Mouse (Mus musculus): ENCODE data around the gene Pagr1b. TPM values are rescaled to one million over a fixed set of nuclear protein-coding genes. Genes with fewer than 3 reads are reported as not detected.

The Pagr1b gene
- polyA plus RNA-seq (2015; fragmentation: Nextera tagmentation; extraction: Ambion mirVana) = 0.65 and 1.0 TPM in 2 replicates

DNA sequence TGATC, at the start of gene Pagr1b:
TSS of gene Pagr1b (minus strand) at position 4 of the 5 bp plus-strand sequence.
- H3K36me3 ChIP-seq (ENCODE audit: poor library complexity, severe bottlenecking) = peaks cover 36% of the 10 kb centered on the region
- H3K4me2 ChIP-seq = peak within 1 kb of the TSS; percentile 99
- H3K9ac ChIP-seq = peak within 1 kb of the TSS; percentile 86
- no peaks in the 10 kb centered on the region for H3K27me3 ChIP-seq
- H3K9me3 ChIP-seq (replicated peaks) = no peaks in the 10 kb centered on the region
- H3K27ac ChIP-seq = peak within 1 kb of the TSS; percentile 95
- peak within 1 kb of the TSS; percentile 62 for H3K4me3 ChIP-seq
- H3K4me1 ChIP-seq = peaks cover 65% of the 10 kb centered on the region
- ATAC-seq = no peak

DNA sequence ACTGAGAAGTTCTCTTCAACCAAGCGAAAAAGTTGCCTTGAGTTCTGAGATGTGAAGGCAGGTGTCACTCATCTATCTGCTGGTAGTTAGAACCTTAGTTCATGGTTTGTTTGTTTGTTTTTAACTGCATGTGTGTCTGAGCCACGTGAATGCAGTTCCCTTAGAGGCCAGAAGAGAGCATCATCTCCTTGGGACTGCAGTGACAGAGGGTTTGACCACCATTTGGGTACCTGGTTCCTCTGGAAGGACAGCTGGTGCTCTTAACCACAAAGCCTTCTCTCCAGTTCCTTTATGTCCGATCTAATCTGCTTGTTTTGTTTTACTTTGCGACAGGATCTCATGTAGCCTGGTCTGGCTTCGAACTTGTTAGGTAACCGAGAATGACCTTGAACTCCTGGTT, 49.3 kb upstream of the Pagr1b start:
- 87% methylated on average over 6 of the region's 6 CpGs for WGBS
- no peaks in the 10 kb centered on the region for H3K27me3 ChIP-seq

DNA sequence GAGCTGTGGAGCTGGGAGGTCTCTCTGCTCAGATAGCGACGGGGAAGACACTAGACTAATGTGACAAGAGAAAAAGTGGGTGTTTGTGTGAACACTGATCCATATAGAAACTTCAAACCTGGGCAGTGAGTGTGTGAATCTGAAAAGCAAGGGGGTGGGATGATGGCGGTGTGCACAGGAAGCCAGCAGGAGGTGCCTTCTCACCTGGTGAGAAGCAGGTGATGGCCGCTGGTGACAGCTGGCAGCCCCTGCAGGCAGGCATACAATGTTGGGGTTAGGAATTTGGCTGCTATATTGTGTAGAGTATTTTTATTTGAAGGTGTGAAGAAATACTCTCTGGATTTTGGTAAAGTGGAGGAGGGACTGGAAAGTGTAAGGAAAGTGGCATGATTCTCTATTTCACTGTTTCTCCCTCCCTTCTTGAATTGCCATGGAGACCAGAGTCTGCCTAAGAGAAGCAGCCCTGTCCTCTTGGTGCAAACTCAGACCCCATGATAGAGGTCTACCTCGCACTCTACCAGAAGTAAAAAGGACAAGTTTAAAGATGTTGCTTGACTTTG, 38.8 kb upstream of the Pagr1b start:
- no peak overlapping the region for H3K4me3 ChIP-seq
- no peaks in the 10 kb centered on the region for H3K36me3 ChIP-seq (ENCODE audit: poor library complexity, severe bottlenecking)
- no peak overlapping the region for H3K4me2 ChIP-seq
- ATAC-seq = no peak
- H3K4me1 ChIP-seq = no peaks in the 10 kb centered on the region
- WGBS = 83% methylated on average over 5 of the region's 5 CpGs
- H3K9ac ChIP-seq = no peak overlapping the region
- no peaks in the 10 kb centered on the region; the same call in 1 of the 2 replicates for H3K27me3 ChIP-seq
- no peaks in the 10 kb centered on the region for H3K9me3 ChIP-seq (replicated peaks)
- no peak overlapping the region for H3K27ac ChIP-seq

More for the DNA sequence above, 49.3 kb upstream of the Pagr1b start:
- Histone ChIP-seq H3K4me3 (no peak overlapping the region), H3K27ac (no peak overlapping the region), H3K9me3 (replicated peaks) (no peaks in the 10 kb centered on the region), H3K4me1 (no peaks in the 10 kb centered on the region), H3K36me3 (ENCODE audit: poor library complexity, severe bottlenecking) (no peaks in the 10 kb centered on the region), H3K4me2 (no peak overlapping the region), H3K9ac (no peak overlapping the region)
- no peak for ATAC-seq

DNA sequence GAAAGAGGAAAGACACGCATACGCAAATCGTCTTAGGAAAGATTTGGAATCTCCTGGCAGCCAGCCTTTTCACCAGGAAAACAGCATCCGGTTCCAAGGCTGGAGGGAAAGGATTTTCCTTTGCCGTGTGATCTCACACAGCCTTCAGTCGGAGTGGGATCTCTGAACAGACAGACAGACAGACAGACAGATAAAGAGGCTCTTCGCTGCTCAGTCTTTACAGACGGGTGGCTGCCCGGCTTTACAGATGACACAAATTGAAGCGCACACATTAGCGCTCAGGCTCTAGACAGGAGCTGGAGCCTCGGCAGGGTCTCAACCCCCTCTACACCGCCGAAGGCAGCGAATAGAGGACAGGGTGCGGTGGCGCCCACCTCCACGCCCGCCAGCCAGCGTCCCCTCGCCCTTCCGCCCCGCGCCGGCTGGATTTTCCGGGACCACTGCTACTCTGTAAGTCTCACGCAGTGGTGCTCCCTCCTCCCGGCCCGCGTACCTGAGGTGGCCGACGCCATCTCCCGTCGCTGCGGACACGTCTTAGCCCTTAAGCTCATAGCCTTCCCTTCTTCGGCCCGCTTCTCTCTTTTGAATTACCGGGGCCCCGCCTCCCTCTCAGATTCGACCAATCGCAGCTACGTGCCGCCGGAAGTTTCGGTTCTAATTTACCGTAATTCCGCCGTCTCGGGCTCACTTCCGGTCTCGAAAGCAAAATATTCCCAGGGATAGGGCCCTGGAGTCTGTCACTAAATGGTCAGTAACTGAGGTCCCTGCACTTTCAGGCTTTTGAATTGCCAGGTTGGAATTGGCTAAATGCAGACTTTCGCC, 25.8 kb upstream of the Pagr1b start, which contains the start of gene Kif22:
TSS of gene Kif22 (minus strand) at position 621 of the 822 bp plus-strand sequence.
- Histone ChIP-seq H3K27ac (peak within 1 kb of the TSS; percentile 57), H3K27me3 (no peaks in the 10 kb centered on the region), H3K4me1 (peaks cover 22% of the 10 kb centered on the region), H3K9ac (peak within 1 kb of the TSS; percentile 86), H3K9me3 (replicated peaks) (no peaks in the 10 kb centered on the region), H3K4me2 (peak within 1 kb of the TSS; percentile 85), H3K36me3 (ENCODE audit: poor library complexity, severe bottlenecking) (peaks cover 13% of the 10 kb centered on the region), H3K4me3 (peak within 1 kb of the TSS; percentile 94)
- ATAC-seq = peak; percentile 89
- under 1% methylated on average over 53 of the region's 53 CpGs for WGBS

DNA sequence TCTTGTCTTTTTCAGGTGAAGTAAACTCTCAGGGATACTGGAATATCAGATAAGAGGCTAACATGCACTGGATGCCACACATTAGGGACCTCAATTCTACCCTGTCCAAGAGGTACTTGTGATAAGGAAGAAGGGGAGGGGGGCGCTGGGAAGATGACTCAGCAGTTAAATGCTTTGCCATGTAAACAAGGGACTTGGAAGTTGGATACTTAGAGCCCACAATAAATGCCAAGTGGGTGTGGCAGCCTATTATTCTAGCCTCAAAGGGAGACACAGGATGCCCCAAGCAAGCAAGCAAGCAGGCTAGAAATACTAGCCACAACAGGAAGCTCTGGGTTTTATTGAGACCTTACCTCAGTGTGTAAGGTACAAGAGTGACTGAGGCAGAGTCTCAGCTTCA, 15.0 kb upstream of the Pagr1b start:
- no peak for ATAC-seq
- peaks cover 74% of the 10 kb centered on the region for H3K36me3 ChIP-seq (ENCODE audit: poor library complexity, severe bottlenecking)
- H3K9me3 ChIP-seq (replicated peaks) = no peaks in the 10 kb centered on the region
- 82% methylated on average over 1 of the region's 1 CpGs for WGBS
- peaks cover 10% of the 10 kb centered on the region for H3K4me1 ChIP-seq
- H3K9ac ChIP-seq = no peak overlapping the region
- H3K4me3 ChIP-seq = no peak overlapping the region
- no peak overlapping the region for H3K4me2 ChIP-seq
- H3K27ac ChIP-seq = no peak overlapping the region
- no peaks in the 10 kb centered on the region for H3K27me3 ChIP-seq

DNA sequence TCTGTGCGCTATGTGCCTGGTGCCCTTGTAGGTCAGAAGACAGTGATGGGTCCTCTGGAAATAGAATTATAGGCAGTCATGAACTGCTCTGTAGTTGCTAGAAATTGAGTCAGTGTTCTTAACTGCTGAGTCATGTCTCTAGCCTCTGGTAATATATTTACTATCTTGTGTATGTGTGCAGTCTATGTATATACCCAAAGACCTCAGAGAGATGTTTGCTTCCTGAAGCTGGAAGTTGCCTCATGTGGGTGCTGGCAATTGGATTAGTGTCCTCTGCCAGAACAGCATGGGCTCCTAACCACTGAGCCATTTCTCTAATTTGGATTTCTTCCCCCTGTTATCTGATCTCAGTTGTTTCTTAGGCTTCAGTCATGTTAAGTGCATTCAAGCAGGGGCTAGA, 13.9 kb upstream of the Pagr1b start:
- Histone ChIP-seq H3K4me3 (no peak overlapping the region), H3K36me3 (ENCODE audit: poor library complexity, severe bottlenecking) (peaks cover 65% of the 10 kb centered on the region), H3K27ac (no peak overlapping the region), H3K9ac (no peak overlapping the region), H3K4me1 (peaks cover 11% of the 10 kb centered on the region), H3K27me3 (no peaks in the 10 kb centered on the region), H3K9me3 (replicated peaks) (no peaks in the 10 kb centered on the region), H3K4me2 (no peak overlapping the region)
- ATAC-seq = no peak
- WGBS = 100% methylated on average over 1 of the region's 1 CpGs

DNA sequence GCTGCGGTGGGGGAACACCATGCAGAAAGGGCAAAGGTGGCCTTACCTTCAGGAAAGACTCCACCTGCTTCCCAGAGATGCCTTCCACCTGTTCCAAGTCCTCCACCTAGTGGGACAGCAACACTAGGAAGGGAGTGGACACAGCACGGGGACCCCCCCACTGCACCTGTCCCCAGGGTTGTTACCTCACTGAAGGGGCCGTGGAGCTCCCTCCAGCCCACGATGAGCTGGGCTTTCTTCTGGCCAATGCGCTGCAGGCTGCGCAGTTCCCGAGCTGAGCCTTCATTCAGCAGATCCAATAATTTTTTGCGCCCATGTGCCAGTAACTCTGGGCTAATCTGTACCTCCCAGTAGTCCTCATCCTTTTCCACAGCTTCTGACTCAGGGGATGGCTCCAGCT, 11.6 kb upstream of the Pagr1b start:
- Histone ChIP-seq H3K27ac (peak overlapping the region; percentile 99), H3K4me2 (peak overlapping the region; percentile 74), H3K36me3 (ENCODE audit: poor library complexity, severe bottlenecking) (peaks cover 61% of the 10 kb centered on the region), H3K9ac (peak overlapping the region; percentile 69), H3K4me1 (peaks cover 33% of the 10 kb centered on the region), H3K27me3 (no peaks in the 10 kb centered on the region), H3K9me3 (replicated peaks) (no peaks in the 10 kb centered on the region), H3K4me3 (peak overlapping the region; percentile 94)
- WGBS = 58% methylated on average over 8 of the region's 8 CpGs
- peak; percentile 7 for ATAC-seq

DNA sequence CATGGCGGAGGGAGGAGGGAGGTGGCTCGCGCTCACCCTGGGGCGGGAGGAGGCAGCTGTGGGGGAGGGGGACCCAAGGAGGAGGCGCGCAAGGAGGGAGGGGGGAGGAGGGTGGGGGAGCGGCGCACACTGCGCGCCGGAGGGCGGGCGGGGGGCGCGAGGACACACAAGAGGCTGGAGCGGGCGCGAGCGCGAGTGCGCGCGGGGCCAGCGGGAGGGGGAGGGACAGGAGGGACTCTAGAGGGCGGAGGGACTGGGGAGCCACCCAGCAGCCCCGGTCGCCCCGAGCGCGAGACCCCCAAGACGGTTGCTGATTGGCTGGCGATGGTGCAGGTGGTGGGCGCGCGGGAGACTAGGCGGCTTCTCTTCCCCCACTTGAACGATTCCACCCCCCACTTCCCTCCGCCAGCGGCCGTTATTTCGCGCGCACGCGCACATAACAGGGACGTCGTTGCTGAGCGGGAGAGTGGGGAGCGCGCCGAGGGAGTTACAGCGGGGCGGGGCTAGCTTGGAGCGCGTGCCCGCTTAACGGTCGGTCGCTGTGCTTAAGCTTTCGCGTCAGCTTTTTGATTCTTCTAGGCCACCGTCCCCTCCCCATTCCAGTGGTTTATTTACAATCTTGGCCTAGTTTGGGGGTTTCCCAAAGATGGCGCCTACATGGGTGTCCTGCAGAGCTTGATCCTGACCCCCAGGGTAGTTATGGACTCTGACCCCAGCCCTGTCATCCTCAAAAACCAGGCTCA, 10.9 kb upstream of the Pagr1b start, which contains the start of gene Maz:
TSS of gene Maz (minus strand) at position 54 of the 743 bp plus-strand sequence.
- Histone ChIP-seq H3K4me1 (peaks cover 41% of the 10 kb centered on the region), H3K4me3 (peak within 1 kb of the TSS; percentile 94), H3K9ac (peak within 1 kb of the TSS; percentile 100), H3K27me3 (no peaks in the 10 kb centered on the region), H3K9me3 (replicated peaks) (no peaks in the 10 kb centered on the region), H3K4me2 (peak within 1 kb of the TSS; percentile 99), H3K27ac (peak within 1 kb of the TSS; percentile 99), H3K36me3 (ENCODE audit: poor library complexity, severe bottlenecking) (peaks cover 61% of the 10 kb centered on the region)
- under 1% methylated on average over 48 of the region's 63 CpGs for WGBS
- peak; percentile 91 for ATAC-seq

DNA sequence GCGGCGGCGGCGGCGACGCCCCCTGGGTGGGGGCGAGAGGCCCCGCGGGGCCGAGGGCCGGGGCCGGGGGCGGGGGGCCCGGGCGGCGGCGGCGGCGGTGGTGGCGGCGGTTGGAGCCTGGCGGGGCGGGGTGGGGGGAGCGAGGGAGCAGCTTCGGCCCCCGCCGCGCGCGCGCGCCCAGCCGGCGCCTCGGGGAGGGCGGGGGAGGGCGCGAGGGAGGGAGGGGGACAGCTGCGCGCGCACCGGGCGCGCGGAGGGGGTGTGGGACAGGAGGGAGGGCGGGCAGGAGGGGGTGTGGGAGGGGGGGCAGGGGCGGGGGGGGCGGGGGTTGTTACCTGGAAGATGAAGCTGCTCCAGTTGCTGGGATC, 10.3 kb upstream of the Pagr1b start:
- WGBS = no CpG with 5 or more reads among the region's 48 CpGs
- peak overlapping the region; percentile 99 for H3K4me2 ChIP-seq
- peak overlapping the region; percentile 100 for H3K9ac ChIP-seq
- peak overlapping the region; percentile 99 for H3K27ac ChIP-seq
- H3K27me3 ChIP-seq = no peaks in the 10 kb centered on the region
- no peak for ATAC-seq
- peaks cover 46% of the 10 kb centered on the region for H3K4me1 ChIP-seq
- H3K4me3 ChIP-seq = peak overlapping the region; percentile 94
- H3K36me3 ChIP-seq (ENCODE audit: poor library complexity, severe bottlenecking) = peaks cover 61% of the 10 kb centered on the region
- H3K9me3 ChIP-seq (replicated peaks) = no peaks in the 10 kb centered on the region

DNA sequence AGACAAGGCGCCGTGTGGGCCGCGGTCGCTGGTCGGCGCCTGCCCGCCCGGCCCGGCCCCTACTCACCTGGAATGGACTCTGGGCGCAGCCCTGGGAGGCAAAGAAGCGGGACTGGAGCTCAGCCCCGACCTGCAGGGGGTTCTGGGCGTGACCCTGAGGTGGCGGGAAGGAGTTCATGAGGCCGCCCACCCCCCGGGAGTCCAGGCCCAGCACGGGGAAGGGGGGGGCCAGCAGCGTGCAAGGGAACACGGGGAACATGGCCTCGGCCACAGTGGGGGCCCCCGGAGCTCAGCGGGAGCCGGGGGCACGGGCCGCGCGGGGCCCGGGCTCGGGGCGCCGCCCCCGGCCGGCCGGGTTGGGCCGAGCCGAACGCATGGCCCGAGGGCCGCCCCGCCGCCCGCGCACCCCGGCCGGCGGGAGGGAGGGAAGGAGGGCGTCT, 9.9 kb upstream of the Pagr1b start:
- peaks cover 50% of the 10 kb centered on the region for H3K4me1 ChIP-seq

DNA sequence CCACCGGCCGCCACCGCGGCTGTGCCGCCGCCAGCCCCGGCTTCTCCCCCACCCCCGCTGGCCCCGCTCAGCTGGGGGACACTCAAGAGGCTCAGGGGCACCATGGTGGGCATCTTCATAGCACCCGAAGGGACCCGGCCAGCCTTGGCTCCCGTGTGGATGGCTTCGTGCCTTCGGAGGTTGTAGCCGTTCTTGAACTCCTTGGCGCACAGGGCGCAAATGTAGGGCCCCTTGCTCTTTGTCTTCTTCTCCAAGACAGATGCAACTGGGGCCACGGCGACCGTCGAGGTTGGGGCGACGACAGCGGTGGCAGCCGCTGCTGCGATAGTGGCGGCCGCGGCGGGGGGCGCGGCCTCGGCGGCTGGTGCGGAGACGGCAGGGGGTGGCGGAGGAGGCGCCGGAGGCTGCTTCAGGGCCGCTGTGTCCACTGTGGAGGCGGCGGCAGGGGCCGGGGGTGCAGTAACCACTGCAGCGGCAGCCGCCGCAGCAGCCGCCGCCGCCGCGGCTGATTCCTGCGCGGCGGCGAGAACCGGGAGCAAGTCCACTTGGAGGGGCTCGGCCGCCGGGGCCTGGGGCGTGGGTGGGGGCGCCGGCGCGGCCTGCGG, 9.4 kb upstream of the Pagr1b start:
- Histone ChIP-seq H3K4me2 (peak overlapping the region; percentile 99), H3K9ac (peak overlapping the region; percentile 100), H3K4me1 (peaks cover 56% of the 10 kb centered on the region), H3K36me3 (ENCODE audit: poor library complexity, severe bottlenecking) (peaks cover 53% of the 10 kb centered on the region), H3K27ac (peak overlapping the region; percentile 99), H3K9me3 (replicated peaks) (no peaks in the 10 kb centered on the region), H3K4me3 (peak overlapping the region; percentile 94), H3K27me3 (no peaks in the 10 kb centered on the region)
- no peak for ATAC-seq
- WGBS = 0% methylated on average over 38 of the region's 65 CpGs

More for the DNA sequence above, 9.9 kb upstream of the Pagr1b start:
- WGBS = under 1% methylated on average over 17 of the region's 48 CpGs
- H3K27ac ChIP-seq = peak overlapping the region; percentile 99
- H3K27me3 ChIP-seq = no peaks in the 10 kb centered on the region
- peak overlapping the region; percentile 94 for H3K4me3 ChIP-seq
- H3K4me2 ChIP-seq = peak overlapping the region; percentile 99
- H3K36me3 ChIP-seq (ENCODE audit: poor library complexity, severe bottlenecking) = peaks cover 58% of the 10 kb centered on the region
- peak overlapping the region; percentile 100 for H3K9ac ChIP-seq
- peak; percentile 6; the same call in 1 of the 2 replicates for ATAC-seq
- no peaks in the 10 kb centered on the region for H3K9me3 ChIP-seq (replicated peaks)

All from forebrain, embryonic 13.5 days (tissue).